Mouse (Mus musculus): ENCODE measurements around the gene Ptpn1. TPM values are rescaled to one million over a fixed set of nuclear protein-coding genes. Genes with fewer than 3 reads are reported as not detected.

The Ptpn1 gene
- polyA plus RNA-seq, 1 experiment: 24.4 TPM

- H3K27me3 ChIP-seq (ENCODE audit: control insufficient read depth, insufficient read depth, low read length): no peaks in the 10 kb centered on the region
- H3K4me1 ChIP-seq (ENCODE audit: control insufficient read depth, insufficient read depth, insufficient read length, low read length): peaks cover 24% of the 10 kb centered on the region; the same call in 1 of the 2 replicates
- H3K36me3 ChIP-seq (ENCODE audit: control insufficient read depth, insufficient read depth, low read length): peaks cover 3% of the 10 kb centered on the region; the same call in 1 of the 2 replicates
- under 1% methylated on average over 4 of the region's 4 CpGs for WGBS
- H3K4me3 ChIP-seq (ENCODE audit: low read depth, low read length): no peak overlapping the region
- TF ChIP-seq POLR2A (IDR thresholded peaks at IDR 0.05; ENCODE audit: low read depth, low read length): no peak
- TF ChIP-seq CTCF (IDR thresholded peaks at IDR 0.05; ENCODE audit: extremely low read depth, insufficient read length, insufficient replicate concordance, low read depth, low read length): no peak
- peak overlapping the region; percentile 72 for H3K27ac ChIP-seq (ENCODE audit: insufficient read depth, low read depth, low read length)
These were observed 27.0 kb downstream of the Ptpn1 start for GRCm38 (mm10) chr2:167958843-167959242.

GRCm38 (mm10) chr2:167959384-167959911 lies 27.6 kb downstream of the Ptpn1 start:
- WGBS: 14% methylated on average over 4 of the region's 4 CpGs
- Histone ChIP-seq H3K36me3 (ENCODE audit: control insufficient read depth, insufficient read depth, low read length) (peaks cover 6% of the 10 kb centered on the region; the same call in 1 of the 2 replicates), H3K4me1 (ENCODE audit: control insufficient read depth, insufficient read depth, insufficient read length, low read length) (peaks cover 24% of the 10 kb centered on the region; the same call in 1 of the 2 replicates), H3K27ac (ENCODE audit: insufficient read depth, low read depth, low read length) (peak overlapping the region; percentile 72), H3K27me3 (ENCODE audit: control insufficient read depth, insufficient read depth, low read length) (no peaks in the 10 kb centered on the region), H3K4me3 (ENCODE audit: low read depth, low read length) (0 out of 2 replicates have a peak overlapping the region, but pooled peaks have one; percentile 2)
- TF ChIP-seq POLR2A (IDR thresholded peaks at IDR 0.05; ENCODE audit: low read depth, low read length): no peak
- TF ChIP-seq CTCF (IDR thresholded peaks at IDR 0.05; ENCODE audit: extremely low read depth, insufficient read length, insufficient replicate concordance, low read depth, low read length): no peak

- Histone ChIP-seq H3K4me3 (ENCODE audit: low read depth, low read length) (no peak overlapping the region), H3K4me1 (ENCODE audit: control insufficient read depth, insufficient read depth, insufficient read length, low read length) (peaks cover 24% of the 10 kb centered on the region; the same call in 1 of the 2 replicates), H3K27ac (ENCODE audit: insufficient read depth, low read depth, low read length) (peak overlapping the region; percentile 72), H3K27me3 (ENCODE audit: control insufficient read depth, insufficient read depth, low read length) (no peaks in the 10 kb centered on the region), H3K36me3 (ENCODE audit: control insufficient read depth, insufficient read depth, low read length) (peaks cover 6% of the 10 kb centered on the region)
- TF ChIP-seq CTCF (IDR thresholded peaks at IDR 0.05; ENCODE audit: extremely low read depth, insufficient read length, insufficient replicate concordance, low read depth, low read length) (no peak), POLR2A (IDR thresholded peaks at IDR 0.05; ENCODE audit: low read depth, low read length) (no peak)
- WGBS: 34% methylated on average over 7 of the region's 7 CpGs
These were observed 28.1 kb downstream of the Ptpn1 start for GRCm38 (mm10) chr2:167959996-167960395.

GRCm38 (mm10) chr2:167960584-167960983 lies 28.7 kb downstream of the Ptpn1 start:
- H3K4me1 ChIP-seq (ENCODE audit: control insufficient read depth, insufficient read depth, insufficient read length, low read length): peaks cover 24% of the 10 kb centered on the region; the same call in 1 of the 2 replicates
- H3K36me3 ChIP-seq (ENCODE audit: control insufficient read depth, insufficient read depth, low read length): peaks cover 11% of the 10 kb centered on the region
- TF ChIP-seq POLR2A (IDR thresholded peaks at IDR 0.05; ENCODE audit: low read depth, low read length) (no peak), CTCF (IDR thresholded peaks at IDR 0.05; ENCODE audit: extremely low read depth, insufficient read length, insufficient replicate concordance, low read depth, low read length) (no peak)
- 89% methylated on average over 8 of the region's 8 CpGs for WGBS
- no peaks in the 10 kb centered on the region for H3K27me3 ChIP-seq (ENCODE audit: control insufficient read depth, insufficient read depth, low read length)
- H3K27ac ChIP-seq (ENCODE audit: insufficient read depth, low read depth, low read length): peak overlapping the region; percentile 72
- H3K4me3 ChIP-seq (ENCODE audit: low read depth, low read length): no peak overlapping the region

GRCm38 (mm10) chr2:167962347-167962746 lies 30.5 kb downstream of the Ptpn1 start:
- TF ChIP-seq POLR2A (IDR thresholded peaks at IDR 0.05; ENCODE audit: low read depth, low read length): no peak
- no peak for TF ChIP-seq CTCF (IDR thresholded peaks at IDR 0.05; ENCODE audit: extremely low read depth, insufficient read length, insufficient replicate concordance, low read depth, low read length)
- no peak overlapping the region for H3K4me3 ChIP-seq (ENCODE audit: low read depth, low read length)
- no peaks in the 10 kb centered on the region for H3K27me3 ChIP-seq (ENCODE audit: control insufficient read depth, insufficient read depth, low read length)
- 91% methylated on average over 6 of the region's 6 CpGs for WGBS
- H3K4me1 ChIP-seq (ENCODE audit: control insufficient read depth, insufficient read depth, insufficient read length, low read length): peaks cover 24% of the 10 kb centered on the region; the same call in 1 of the 2 replicates
- no peak overlapping the region for H3K27ac ChIP-seq (ENCODE audit: insufficient read depth, low read depth, low read length)
- peaks cover 25% of the 10 kb centered on the region for H3K36me3 ChIP-seq (ENCODE audit: control insufficient read depth, insufficient read depth, low read length)

- Histone ChIP-seq H3K27me3 (ENCODE audit: control insufficient read depth, insufficient read depth, low read length) (no peaks in the 10 kb centered on the region), H3K4me3 (ENCODE audit: low read depth, low read length) (no peak overlapping the region), H3K27ac (ENCODE audit: insufficient read depth, low read depth, low read length) (no peak overlapping the region), H3K36me3 (ENCODE audit: control insufficient read depth, insufficient read depth, low read length) (peaks cover 32% of the 10 kb centered on the region), H3K4me1 (ENCODE audit: control insufficient read depth, insufficient read depth, insufficient read length, low read length) (peaks cover 22% of the 10 kb centered on the region; the same call in 1 of the 2 replicates)
- no peak for TF ChIP-seq POLR2A (IDR thresholded peaks at IDR 0.05; ENCODE audit: low read depth, low read length)
- no peak for TF ChIP-seq CTCF (IDR thresholded peaks at IDR 0.05; ENCODE audit: extremely low read depth, insufficient read length, insufficient replicate concordance, low read depth, low read length)
- WGBS: 90% methylated on average over 4 of the region's 4 CpGs
These were observed 31.3 kb downstream of the Ptpn1 start for GRCm38 (mm10) chr2:167963176-167963575.

- peaks cover 38% of the 10 kb centered on the region for H3K36me3 ChIP-seq (ENCODE audit: control insufficient read depth, insufficient read depth, low read length)
- no peak overlapping the region for H3K4me3 ChIP-seq (ENCODE audit: low read depth, low read length)
- 91% methylated on average over 9 of the region's 9 CpGs for WGBS
- TF ChIP-seq CTCF (IDR thresholded peaks at IDR 0.05; ENCODE audit: extremely low read depth, insufficient read length, insufficient replicate concordance, low read depth, low read length): no peak
- TF ChIP-seq POLR2A (IDR thresholded peaks at IDR 0.05; ENCODE audit: low read depth, low read length): no peak
- no peak overlapping the region for H3K27ac ChIP-seq (ENCODE audit: insufficient read depth, low read depth, low read length)
- peaks cover 17% of the 10 kb centered on the region; the same call in 1 of the 2 replicates for H3K4me1 ChIP-seq (ENCODE audit: control insufficient read depth, insufficient read depth, insufficient read length, low read length)
- H3K27me3 ChIP-seq (ENCODE audit: control insufficient read depth, insufficient read depth, low read length): no peaks in the 10 kb centered on the region
These were observed 32.0 kb downstream of the Ptpn1 start for GRCm38 (mm10) chr2:167963778-167964300.
